Mouse (Mus musculus) olfactory bulb, adult 2 months (tissue): ENCODE data around the gene Aspn.

Experiments
- CTCF ChIP-seq: fragments of 200-500 bp; IDR thresholded peaks from 2 replicates; pipeline ENCODE4 v1.5.1; 2012; ENCODE audit warnings: low read depth, mild to moderate bottlenecking, low read length, moderate library complexity; ENCODE audit not compliant: insufficient read depth
- POLR2A ChIP-seq: fragments of 200-500 bp; IDR thresholded peaks from 2 replicates; pipeline ENCODE4 v1.6.1; 2012; ENCODE audit warnings: mild to moderate bottlenecking, low read depth, low read length, moderate library complexity; ENCODE audit not compliant: insufficient read depth

DNA sequence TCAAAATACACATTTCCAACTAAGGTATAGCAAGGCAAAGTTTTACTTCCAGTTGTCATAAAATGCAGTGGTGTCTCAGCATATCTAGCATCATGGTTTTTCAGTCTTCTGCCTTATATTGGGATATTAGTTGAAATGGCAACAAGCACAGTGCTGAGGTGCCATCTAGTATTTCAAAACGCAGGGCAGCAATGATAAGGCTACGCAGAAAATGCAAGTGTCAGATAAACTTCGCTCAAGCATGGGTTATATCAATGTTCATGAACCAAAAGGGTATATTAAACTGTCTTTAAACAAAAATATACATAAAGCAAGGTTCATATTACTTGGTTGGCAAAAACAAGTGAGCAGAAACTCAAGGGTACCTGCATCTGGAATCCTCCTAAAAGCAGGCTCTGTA lies 72.8 kb downstream of the Aspn start:
- TF ChIP-seq CTCF (no peak), POLR2A (no peak)
